In the genomic region with DNA sequence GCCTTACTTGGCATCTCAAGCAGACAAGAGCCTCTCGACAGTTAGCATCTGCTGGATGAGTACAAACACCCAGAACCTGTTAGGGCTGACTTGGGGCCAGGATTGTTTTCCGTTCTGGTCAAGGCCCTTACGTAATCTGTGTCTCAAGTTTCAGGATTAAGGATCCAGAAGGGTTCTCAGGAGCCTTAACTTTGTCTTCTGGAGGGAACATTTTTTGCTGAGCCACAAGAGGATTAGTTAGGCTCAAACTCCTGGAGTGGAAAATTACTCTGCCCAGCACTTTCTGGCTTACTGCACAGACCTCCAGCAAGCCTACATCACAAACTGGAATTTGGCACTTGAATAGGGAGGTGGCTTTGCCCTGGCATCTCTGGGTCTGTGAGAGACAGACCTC, we compare ENCODE assay signal across 13 mouse cellular contexts. TPM values are rescaled to one million over a fixed set of nuclear protein-coding genes. Genes with fewer than 3 reads are reported as not detected.
DNase-seq lines count a peak whose midpoint lies in the region; ATAC-seq and TF ChIP-seq lines count a peak whose summit lies in the region.
"Had no signal": no experiment of that assay in that cellular context is flagged by ENCODE, and none has a peak within 500 bp of the region (broad histone marks: within the 10 kb centered on the region; RNA-seq: fewer than 3 reads in every experiment).

No protein-coding gene starts in this region.

- H3K4me1 ChIP-seq in kidney, adult 2 months (ENCODE audit: control insufficient read depth, insufficient read depth, low read length) = peaks cover 27% of the 10 kb centered on the region
- H3K4me1 ChIP-seq in kidney, embryonic 15.5 days = peaks cover 10% of the 10 kb centered on the region

- TF ChIP-seq POLR2A in kidney, adult 2 months (IDR thresholded peaks at IDR 0.05; ENCODE audit: low read depth, low read length) = no peak

- ATAC-seq in kidney, embryonic 15.5 days (replicated peaks; ENCODE audit: low FRiP score) = no peak
- ATAC-seq in megakaryocyte, adult 5-6 weeks (ENCODE audit: poor library complexity, severe bottlenecking) = no peak
- ATAC-seq: hindbrain, postnatal 0 days had no signal

- H3K27ac ChIP-seq in kidney, adult 2 months (ENCODE audit: insufficient read depth, low read depth, low read length) = peak overlapping the region; percentile 70
- 0 out of 2 replicates have a peak overlapping the region, but pooled peaks have one; percentile 23 for H3K27ac ChIP-seq in kidney, embryonic 15.5 days
- H3K27ac ChIP-seq: hindbrain, postnatal 0 days; liver, embryonic 14.5 days had no signal

- WGBS in kidney, adult 2 months = 45% methylated on average over 3 of the region's 3 CpGs
- WGBS in kidney, embryonic 15.5 days = 70% methylated on average over 3 of the region's 3 CpGs

- DNase-seq in kidney, adult 2 months = peak; percentile 80
- DNase-seq in kidney, postnatal 4 days = no peak
- peak; percentile 19 for DNase-seq in adipocyte (ENCODE audit: low spot score)
- peak; percentile 66 for DNase-seq in lung, postnatal 14 days
- no peak for DNase-seq in ovary, postnatal 36 days (ENCODE audit: low spot score)
- DNase-seq: cerebellum, adult 2 months; heart, postnatal 14 days; right cerebral cortex, postnatal 25 days; thymus, postnatal 14 days had no signal

- no peak for TF ChIP-seq CTCF in kidney, adult 2 months (conservative IDR thresholded peaks at IDR 0.05; ENCODE audit: insufficient read depth, insufficient read length, low read depth, low read length)

- H3K9ac ChIP-seq in kidney, embryonic 15.5 days = no peak overlapping the region
- H3K9ac ChIP-seq: liver, embryonic 14.5 days had no signal

- no peak overlapping the region for H3K4me2 ChIP-seq in kidney, embryonic 15.5 days

- H3K27me3 ChIP-seq in kidney, adult 2 months (replicated peaks; ENCODE audit: control insufficient read depth, insufficient read depth, low read length) = no peaks in the 10 kb centered on the region
- no peaks in the 10 kb centered on the region for H3K27me3 ChIP-seq in kidney, embryonic 15.5 days

- H3K9me3 ChIP-seq in kidney, embryonic 15.5 days (replicated peaks) = no peaks in the 10 kb centered on the region

- no peak overlapping the region for H3K4me3 ChIP-seq in kidney, adult 2 months (ENCODE audit: insufficient read depth, low read depth, low read length)
- H3K4me3 ChIP-seq in kidney, embryonic 15.5 days (replicated peaks) = no peak overlapping the region

- H3K36me3 ChIP-seq in kidney, adult 2 months (ENCODE audit: control insufficient read depth, insufficient read depth, low read length) = peaks cover 13% of the 10 kb centered on the region
- peaks cover 99% of the 10 kb centered on the region for H3K36me3 ChIP-seq in kidney, embryonic 15.5 days

RNA-seq across cellular contexts. Expression of a gene that starts 11.6 kb away (rescaled TPM):
- 315 and 343 TPM in 2 replicates for polyA plus RNA-seq in kidney, adult 2 months (2012; rRNA removed)
- polyA plus RNA-seq in kidney, embryonic 15.5 days (2015; fragmentation: Nextera tagmentation; extraction: Ambion mirVana) = 104 and 121 TPM in 2 replicates
- total RNA-seq in megakaryocyte, adult 5-6 weeks (2015) = 84.6 and 91.1 TPM in 2 replicates
- total RNA-seq in megakaryocyte, adult 5-6 weeks (2017) = 110 and 116 TPM in 2 replicates

RNA-seq across cellular contexts. Expression of a gene that starts 14.4 kb away (rescaled TPM):
- polyA plus RNA-seq in kidney, adult 2 months (2012; rRNA removed) = 2.0 and 4.2 TPM in 2 replicates
- 0.09 TPM in 1 of 2 replicates, not detected in the other for polyA plus RNA-seq in kidney, embryonic 15.5 days (2015; fragmentation: Nextera tagmentation; extraction: Ambion mirVana)
- total RNA-seq in megakaryocyte, adult 5-6 weeks (2015) = 47.5 and 51.3 TPM in 2 replicates
- total RNA-seq in megakaryocyte, adult 5-6 weeks (2017) = 7.4 and 10.9 TPM in 2 replicates

RNA-seq across cellular contexts. Expression of a gene that starts 33.9 kb away (rescaled TPM):
- polyA plus RNA-seq in kidney, adult 2 months (2012; rRNA removed) = 24.4 and 29.7 TPM in 2 replicates
- 67.0 and 73.4 TPM in 2 replicates for polyA plus RNA-seq in kidney, embryonic 15.5 days (2015; fragmentation: Nextera tagmentation; extraction: Ambion mirVana)
- total RNA-seq in megakaryocyte, adult 5-6 weeks (2015) = 76.8 and 79.8 TPM in 2 replicates
- total RNA-seq in megakaryocyte, adult 5-6 weeks (2017) = 109 and 110 TPM in 2 replicates

RNA-seq across cellular contexts. Expression of a gene that starts 37.3 kb away (rescaled TPM):
- polyA plus RNA-seq in kidney, adult 2 months (2012; rRNA removed) = 28.5 and 32.6 TPM in 2 replicates
- 49.0 and 55.1 TPM in 2 replicates for polyA plus RNA-seq in kidney, embryonic 15.5 days (2015; fragmentation: Nextera tagmentation; extraction: Ambion mirVana)
- 42.3 and 52.2 TPM in 2 replicates for total RNA-seq in megakaryocyte, adult 5-6 weeks (2015)
- total RNA-seq in megakaryocyte, adult 5-6 weeks (2017) = 46.4 and 49.6 TPM in 2 replicates

RNA-seq across cellular contexts. Expression of a gene that starts 44.0 kb away (rescaled TPM):
- 5.8 and 6.1 TPM in 2 replicates for polyA plus RNA-seq in kidney, adult 2 months (2012; rRNA removed)
- 24.5 and 28.0 TPM in 2 replicates for polyA plus RNA-seq in kidney, embryonic 15.5 days (2015; fragmentation: Nextera tagmentation; extraction: Ambion mirVana)
- total RNA-seq in megakaryocyte, adult 5-6 weeks (2015) = 26.7 and 37.1 TPM in 2 replicates
- total RNA-seq in megakaryocyte, adult 5-6 weeks (2017) = 15.7 and 23.1 TPM in 2 replicates

Comparison
In these comparisons a context has a peak if more than half of its experiments do, and no peak if none do; other contexts are left out.
1. DNase-seq: peak in kidney, adult 2 months (single experiment), adipocyte (single experiment) and lung, postnatal 14 days (single experiment); none in kidney, postnatal 4 days (0 of 2) and ovary, postnatal 36 days (single experiment).